Mouse (Mus musculus) pancreas, adult 10 weeks (tissue): ENCODE data around the gene Klrb1c. TPM values are rescaled to one million over a fixed set of nuclear protein-coding genes. Genes with fewer than 3 reads are reported as not detected.

Source experiments
- polyA plus RNA-seq: library from polyadenylated mRNA; stranded (reverse); fragments of 350-450 nt; fragmentation: Illumina TruSeq; extraction: RNeasy Lipid Tissue Mini Kit (QIAGEN cat#74804); gene quantifications from one replicate; pipeline ENCODE4 v1.2.3, GENCODE M21; 2015; ENCODE audit warnings: low read depth, low replicate concordance; ENCODE audit not compliant: insufficient read depth

The Klrb1c gene
- polyA plus RNA-seq, result not detected

GRCm38 (mm10) chr6:128789115-128789514 is at the start of gene Klrb1c:
Gene Klrb1c (minus strand): TSS chr6:128789215.

GRCm38 (mm10) chr6:128826132-128826531 is 37.1 kb upstream of the Klrb1c start, which contains the start of the genes Gm44511 and Klrb1b:
Gene Gm44511 (minus strand): TSS chr6:128826315.
Gene Klrb1b (minus strand): TSS chr6:128826331.

Other genes with a start within 250 kb of the Klrb1c start
- 2.3 TPM for gene A2ml1, start 207.6 kb downstream of the Klrb1c start, polyA plus RNA-seq
- not detected for gene Klrb1a, start 165.7 kb downstream of the Klrb1c start, polyA plus RNA-seq
- gene Clec2h, start 126.8 kb downstream of the Klrb1c start, polyA plus RNA-seq, result not detected
- not detected for gene Klrb1, start 66.2 kb downstream of the Klrb1c start, polyA plus RNA-seq
- gene Gm44511, start 37.1 kb upstream of the Klrb1c start, polyA plus RNA-seq, result not detected
- not detected for gene Klrb1b, start 37.1 kb upstream of the Klrb1c start, polyA plus RNA-seq
- not detected for gene Clec2i, start 98.4 kb upstream of the Klrb1c start, polyA plus RNA-seq
- not detected for gene BC035044, start 101.9 kb upstream of the Klrb1c start, polyA plus RNA-seq
- gene Clec2g, start 145.2 kb upstream of the Klrb1c start, polyA plus RNA-seq, result not detected